Comparison of ENCODE assay signal across 11 mouse cellular contexts in the genomic region with DNA sequence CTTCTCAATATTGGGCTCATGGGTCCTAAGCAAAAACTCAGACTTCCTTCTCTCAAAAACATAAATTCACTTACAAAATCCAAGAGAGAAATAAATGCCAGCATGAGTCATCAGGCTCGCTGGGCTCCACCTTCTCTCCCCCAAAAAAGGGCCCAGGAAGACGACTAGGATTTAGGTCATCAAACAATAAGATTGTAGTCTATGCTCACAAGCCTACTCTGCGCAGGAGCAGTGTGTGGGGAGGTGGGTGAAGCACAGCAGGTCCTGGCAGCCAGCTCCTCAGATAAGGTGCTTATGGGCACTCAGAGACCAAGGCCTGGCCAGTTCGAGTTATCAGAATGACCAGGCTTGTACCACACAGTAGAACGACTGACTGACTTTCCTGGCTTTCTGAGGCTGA. TPM values are rescaled to one million over a fixed set of nuclear protein-coding genes. Genes with fewer than 3 reads are reported as not detected.
DNase-seq lines count a peak whose midpoint lies in the region; ATAC-seq and TF ChIP-seq lines count a peak whose summit lies in the region.
"Had no signal": no experiment of that assay in that cellular context is flagged by ENCODE, and none has a peak within 500 bp of the region (broad histone marks: within the 10 kb centered on the region; RNA-seq: fewer than 3 reads in every experiment).

No protein-coding gene starts in this region.

- no peak overlapping the region for H3K9ac ChIP-seq in lung, embryonic 15.5 days
- peak overlapping the region; percentile 69 for H3K9ac ChIP-seq in heart, embryonic 13.5 days
- peak overlapping the region; percentile 16; the same call in 1 of the 2 replicates for H3K9ac ChIP-seq in midbrain, embryonic 16.5 days (ENCODE audit: low read depth, low read length)

- no peak for TF ChIP-seq CTCF in cerebellum, adult 2 months (IDR thresholded peaks at IDR 0.05; ENCODE audit: borderline replicate concordance, insufficient read depth, low read depth, low read length)
- no peak for TF ChIP-seq CTCF in lung, adult 2 months (IDR thresholded peaks at IDR 0.05; ENCODE audit: insufficient read depth, low read length)

- H3K36me3 ChIP-seq in lung, embryonic 15.5 days: peaks cover 34% of the 10 kb centered on the region
- peaks cover 46% of the 10 kb centered on the region for H3K36me3 ChIP-seq in heart, embryonic 13.5 days
- peaks cover 21% of the 10 kb centered on the region for H3K36me3 ChIP-seq in midbrain, embryonic 16.5 days (ENCODE audit: control insufficient read depth, insufficient read depth, low read length)

- no peak for ATAC-seq in lung, embryonic 15.5 days (ENCODE audit: borderline replicate concordance, extremely low read depth, low FRiP score, low TSS enrichment)
- no peak for ATAC-seq in heart, embryonic 13.5 days (ENCODE audit: extremely low read depth, insufficient number of reproducible peaks, low FRiP score, low TSS enrichment)
- no peak for ATAC-seq in midbrain, embryonic 16.5 days
- ATAC-seq: activated CD4-positive, CD25-positive, alpha-beta regulatory T cell, adult 4 months had no signal

- H3K27ac ChIP-seq in cerebellum, adult 2 months (ENCODE audit: insufficient read depth, low read length): peak overlapping the region; percentile 2; the same call in 1 of the 2 replicates
- peak overlapping the region; percentile 75 for H3K27ac ChIP-seq in lung, embryonic 15.5 days
- peak overlapping the region; percentile 85 for H3K27ac ChIP-seq in heart, embryonic 13.5 days (replicated peaks)
- peak overlapping the region; percentile 54 for H3K27ac ChIP-seq in midbrain, embryonic 16.5 days (ENCODE audit: low read length)

- no peak overlapping the region for H3K4me2 ChIP-seq in lung, embryonic 15.5 days
- no peak overlapping the region for H3K4me2 ChIP-seq in heart, embryonic 13.5 days
- no peak overlapping the region for H3K4me2 ChIP-seq in midbrain, embryonic 16.5 days (ENCODE audit: low read length)

- DNase-seq in cerebellum, adult 2 months: no peak
- no peak for DNase-seq in cerebellum, adult 11 months
- DNase-seq in lung, adult 2 months: no peak
- no peak for DNase-seq in spleen, postnatal 14 days (ENCODE audit: low spot score in 2 of 2)
- DNase-seq in left cerebral cortex, postnatal 36 days (ENCODE audit: low spot score in 2 of 2): no peak
- DNase-seq: thymus, adult 2 months had no signal

- 68% methylated on average over 5 of the region's 5 CpGs for WGBS in cerebellum, adult 2 months
- 67% methylated on average over 5 of the region's 5 CpGs for WGBS in lung, embryonic 15.5 days
- WGBS in lung, adult 2 months: 26% methylated on average over 5 of the region's 5 CpGs
- WGBS in heart, embryonic 13.5 days: 37% methylated on average over 5 of the region's 5 CpGs
- 74% methylated on average over 5 of the region's 5 CpGs for WGBS in midbrain, embryonic 16.5 days

- TF ChIP-seq POLR2A in cerebellum, adult 2 months (IDR thresholded peaks at IDR 0.05; ENCODE audit: borderline replicate concordance, insufficient read depth, low read length): no peak
- TF ChIP-seq POLR2A in lung, adult 2 months (IDR thresholded peaks at IDR 0.05; ENCODE audit: borderline replicate concordance, extremely low read depth, low read depth, low read length): no peak

- no peaks in the 10 kb centered on the region for H3K27me3 ChIP-seq in cerebellum, adult 2 months (ENCODE audit: control insufficient read depth, insufficient read depth, low read length)
- no peaks in the 10 kb centered on the region for H3K27me3 ChIP-seq in lung, embryonic 15.5 days
- H3K27me3 ChIP-seq in heart, embryonic 13.5 days (replicated peaks): no peaks in the 10 kb centered on the region
- H3K27me3 ChIP-seq in midbrain, embryonic 16.5 days (ENCODE audit: control insufficient read depth, insufficient read depth, low read depth, low read length): no peaks in the 10 kb centered on the region

- H3K4me1 ChIP-seq in cerebellum, adult 2 months (ENCODE audit: control insufficient read depth, insufficient read depth, low read length): peaks cover 18% of the 10 kb centered on the region
- H3K4me1 ChIP-seq in lung, embryonic 15.5 days: peaks cover 43% of the 10 kb centered on the region
- peaks cover 35% of the 10 kb centered on the region for H3K4me1 ChIP-seq in lung, adult 2 months (ENCODE audit: control insufficient read depth, insufficient read depth, low read length)
- peaks cover 62% of the 10 kb centered on the region for H3K4me1 ChIP-seq in heart, embryonic 13.5 days
- H3K4me1 ChIP-seq in midbrain, embryonic 16.5 days (ENCODE audit: control insufficient read depth, insufficient read depth, low read length): no peaks in the 10 kb centered on the region

- intact Hi-C loops in left cerebral cortex, postnatal 36 days (cut with DNase I): no loop called here

- no peaks in the 10 kb centered on the region for H3K9me3 ChIP-seq in lung, embryonic 15.5 days
- H3K9me3 ChIP-seq in heart, embryonic 13.5 days: no peaks in the 10 kb centered on the region
- no peaks in the 10 kb centered on the region for H3K9me3 ChIP-seq in midbrain, embryonic 16.5 days (replicated peaks; ENCODE audit: control insufficient read depth, low read length, poor library complexity, severe bottlenecking)

- H3K4me3 ChIP-seq in cerebellum, adult 2 months (replicated peaks; ENCODE audit: insufficient read depth, low read depth, low read length): no peak overlapping the region
- no peak overlapping the region for H3K4me3 ChIP-seq in lung, embryonic 15.5 days
- H3K4me3 ChIP-seq in lung, adult 2 months (replicated peaks; ENCODE audit: extremely low read depth, low read depth, low read length): no peak overlapping the region
- H3K4me3 ChIP-seq in heart, embryonic 13.5 days: no peak overlapping the region
- no peak overlapping the region for H3K4me3 ChIP-seq in midbrain, embryonic 16.5 days (ENCODE audit: low read depth, low read length)

RNA-seq across cellular contexts. Expression of gene Hspb9, which starts 6.7 kb away (rescaled TPM):
- not detected in 2 replicates for polyA plus RNA-seq in cerebellum, adult 2 months (2012; rRNA removed)
- 0.23 and 0.32 TPM in 2 replicates for polyA plus RNA-seq in lung, embryonic 15.5 days (2015; fragmentation: Nextera tagmentation; extraction: Ambion mirVana)
- 0.36 TPM in 1 of 2 replicates, not detected in the other for polyA plus RNA-seq in lung, adult 2 months (2012; rRNA removed)
- 0.21 TPM in 1 of 2 replicates, not detected in the other for polyA plus RNA-seq in heart, embryonic 13.5 days (2015; fragmentation: Nextera tagmentation; extraction: Ambion mirVana)
- polyA plus RNA-seq in midbrain, embryonic 16.5 days (2015; fragmentation: Nextera tagmentation; extraction: Ambion mirVana): 0.34 TPM in 1 of 2 replicates, not detected in the other
- total RNA-seq in left cerebral cortex, postnatal 36 days (2021): not detected
- total RNA-seq: left cerebral cortex, adult 18-20 months had no signal

RNA-seq across cellular contexts. Expression of gene Kat2a, which starts 8.1 kb away (rescaled TPM):
- polyA plus RNA-seq in cerebellum, adult 2 months (2012; rRNA removed): 55.2 and 56.4 TPM in 2 replicates
- polyA plus RNA-seq in lung, embryonic 15.5 days (2015; fragmentation: Nextera tagmentation; extraction: Ambion mirVana): 52.9 and 56.1 TPM in 2 replicates
- 27.3 and 28.2 TPM in 2 replicates for polyA plus RNA-seq in lung, adult 2 months (2012; rRNA removed)
- polyA plus RNA-seq in heart, embryonic 13.5 days (2015; fragmentation: Nextera tagmentation; extraction: Ambion mirVana): 33.4 and 34.7 TPM in 2 replicates
- polyA plus RNA-seq in midbrain, embryonic 16.5 days (2015; fragmentation: Nextera tagmentation; extraction: Ambion mirVana): 64.9 and 65.9 TPM in 2 replicates
- total RNA-seq in left cerebral cortex, postnatal 36 days (2021): 10 to 100 TPM; 63.1 to 65.4 TPM

RNA-seq across cellular contexts. Expression of gene Dhx58, which starts 16.3 kb away (rescaled TPM):
- 3.6 and 5.1 TPM in 2 replicates for polyA plus RNA-seq in cerebellum, adult 2 months (2012; rRNA removed)
- polyA plus RNA-seq in lung, embryonic 15.5 days (2015; fragmentation: Nextera tagmentation; extraction: Ambion mirVana): 3.0 and 3.8 TPM in 2 replicates
- 8.2 and 9.8 TPM in 2 replicates for polyA plus RNA-seq in lung, adult 2 months (2012; rRNA removed)
- polyA plus RNA-seq in heart, embryonic 13.5 days (2015; fragmentation: Nextera tagmentation; extraction: Ambion mirVana): 1.5 and 1.9 TPM in 2 replicates
- polyA plus RNA-seq in midbrain, embryonic 16.5 days (2015; fragmentation: Nextera tagmentation; extraction: Ambion mirVana): 2.8 and 2.9 TPM in 2 replicates
- total RNA-seq in left cerebral cortex, postnatal 36 days (2021): 1 to 10 TPM; 2.0 to 2.8 TPM

RNA-seq across cellular contexts. Expression of gene Rab5c, which starts 17.7 kb away (rescaled TPM):
- polyA plus RNA-seq in cerebellum, adult 2 months (2012; rRNA removed): 186 and 187 TPM in 2 replicates
- polyA plus RNA-seq in lung, embryonic 15.5 days (2015; fragmentation: Nextera tagmentation; extraction: Ambion mirVana): 24.4 and 26.0 TPM in 2 replicates
- polyA plus RNA-seq in lung, adult 2 months (2012; rRNA removed): 235 and 252 TPM in 2 replicates
- 13.4 and 13.6 TPM in 2 replicates for polyA plus RNA-seq in heart, embryonic 13.5 days (2015; fragmentation: Nextera tagmentation; extraction: Ambion mirVana)
- polyA plus RNA-seq in midbrain, embryonic 16.5 days (2015; fragmentation: Nextera tagmentation; extraction: Ambion mirVana): 41.1 and 43.3 TPM in 2 replicates
- total RNA-seq in left cerebral cortex, postnatal 36 days (2021): 100 to 1,000 TPM; 138 to 156 TPM

RNA-seq across cellular contexts. Expression of gene Zfp385c, which starts 28.1 kb away (rescaled TPM):
- polyA plus RNA-seq in cerebellum, adult 2 months (2012; rRNA removed): 56.5 and 75.2 TPM in 2 replicates
- 0.06 and 0.13 TPM in 2 replicates for polyA plus RNA-seq in lung, embryonic 15.5 days (2015; fragmentation: Nextera tagmentation; extraction: Ambion mirVana)
- 0.36 and 4.9 TPM in 2 replicates for polyA plus RNA-seq in lung, adult 2 months (2012; rRNA removed)
- polyA plus RNA-seq in heart, embryonic 13.5 days (2015; fragmentation: Nextera tagmentation; extraction: Ambion mirVana): 0.09 and 0.51 TPM in 2 replicates
- polyA plus RNA-seq in midbrain, embryonic 16.5 days (2015; fragmentation: Nextera tagmentation; extraction: Ambion mirVana): 0.41 and 0.92 TPM in 2 replicates
- under 1 TPM; 0.39 to 0.47 TPM for total RNA-seq in left cerebral cortex, postnatal 36 days (2021)

Comparison
In these comparisons a context has a peak if more than half of its experiments do, and no peak if none do; other contexts are left out.
1. H3K27ac ChIP-seq: peak in every context shown above with its lines; median percentile 85 in heart, embryonic 13.5 days; 75 in lung, embryonic 15.5 days; 54 in midbrain, embryonic 16.5 days; 2 in cerebellum, adult 2 months.